Mouse (Mus musculus) cortical plate, adult 2 months (tissue): Measurements from ENCODE around the gene Pyroxd1.

Experiments
- CTCF ChIP-seq: fragments of 200-500 bp; IDR thresholded peaks from 2 replicates; pipeline ENCODE4 v1.5.1; 2011; ENCODE audit warnings: mild to moderate bottlenecking, control low read depth, low read length; ENCODE audit not compliant: insufficient read depth; ENCODE audit errors: extremely low read depth
- POLR2A ChIP-seq: fragments of 200-500 bp; IDR thresholded peaks from 2 replicates; pipeline ENCODE4 v1.6.1; 2011; ENCODE audit warnings: mild to moderate bottlenecking, low read length, control low read depth; ENCODE audit not compliant: insufficient read depth; ENCODE audit errors: extremely low read depth

- no peak for TF ChIP-seq POLR2A
- no peak for TF ChIP-seq CTCF
These were observed 6.5 kb upstream of the Pyroxd1 start for GRCm38 (mm10) chr6:142338961-142339360.
